In the genomic region with DNA sequence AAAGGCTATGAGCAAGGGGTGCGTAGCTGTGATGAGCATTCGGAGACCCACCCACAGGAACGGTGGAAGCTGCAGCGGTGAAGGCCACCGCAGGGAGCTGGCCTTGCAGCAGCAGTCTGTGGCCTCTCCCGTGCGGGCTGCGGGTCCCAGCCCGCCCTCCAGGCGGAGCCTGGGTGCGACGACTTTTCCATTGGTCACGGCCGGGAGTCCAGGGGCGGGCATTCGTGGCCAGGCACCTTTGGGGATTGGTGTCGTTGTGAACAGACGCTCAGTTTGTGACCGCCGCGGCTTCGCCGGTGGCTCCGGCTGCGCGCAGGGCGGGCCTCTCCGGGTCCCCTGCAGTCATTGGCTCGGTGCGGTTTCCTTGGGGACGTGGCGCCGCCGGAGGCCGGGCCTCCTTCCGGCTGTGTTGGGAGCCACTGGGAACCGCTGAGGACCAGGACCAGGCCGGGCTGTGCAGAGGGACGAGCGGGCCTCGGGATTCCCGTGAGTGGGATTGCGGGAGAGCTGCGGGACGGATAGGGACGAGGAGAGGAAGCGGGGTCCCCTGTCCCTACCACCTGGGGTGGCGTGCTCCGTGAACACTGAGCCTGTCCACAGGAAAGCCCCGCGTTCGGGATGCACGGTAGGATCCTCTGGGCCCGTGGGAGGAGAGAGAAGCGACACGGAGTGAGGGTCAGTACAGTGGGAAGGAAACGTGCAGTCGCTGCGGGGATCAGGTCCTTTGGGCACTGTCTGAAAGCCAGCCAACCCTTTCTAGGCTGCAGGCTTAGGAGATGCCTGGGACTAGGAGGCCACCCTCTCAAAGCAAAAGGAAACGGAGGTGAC, we compare ENCODE assay signal across 8 mouse cellular contexts. TPM values are rescaled to one million over a fixed set of nuclear protein-coding genes. Genes with fewer than 3 reads are reported as not detected.
A peak's percentile ranks its signal among the peaks of the same experiment; 100 is the strongest.
DNase-seq lines count a peak whose midpoint lies in the region; ATAC-seq and TF ChIP-seq lines count a peak whose summit lies in the region.

A gene (plus strand): TSS at position 254 of the 828 bp plus-strand sequence.

- H3K4me1 ChIP-seq in ES-Bruce4 (ENCODE audit: control insufficient read depth, insufficient read depth, low read length) = no peaks in the 10 kb centered on the region
- H3K4me1 ChIP-seq in forebrain, embryonic 14.5 days (ENCODE audit: control insufficient read depth, insufficient read depth, low read length) = peaks cover 3% of the 10 kb centered on the region; the same call in 1 of the 2 replicates
- H3K4me1 ChIP-seq in neural tube, embryonic 15.5 days = peaks cover 26% of the 10 kb centered on the region

- DNase-seq in forebrain, embryonic 14.5 days (ENCODE audit: low spot score) = peak; percentile 97
- DNase-seq in heart, postnatal 14 days = peak; percentile 97
- DNase-seq in layer of hippocampus, adult 11-12 months (ENCODE audit: low spot score) = peak; percentile 98
- peak; percentile 98 for DNase-seq in lung, adult 18-20 months
- DNase-seq in testis, postnatal 14 days (ENCODE audit: low spot score) = peak; percentile 90

- no peak within 1 kb of the TSS for H3K27ac ChIP-seq in ES-Bruce4 (ENCODE audit: insufficient read depth, low read length)
- peak within 1 kb of the TSS; percentile 72 for H3K27ac ChIP-seq in forebrain, embryonic 14.5 days (ENCODE audit: low read depth, low read length)
- peak within 1 kb of the TSS; percentile 84 for H3K27ac ChIP-seq in neural tube, embryonic 15.5 days (replicated peaks)

- WGBS in forebrain, embryonic 14.5 days = under 1% methylated on average over 59 of the region's 60 CpGs
- 1% methylated on average over 60 of the region's 60 CpGs for WGBS in neural tube, embryonic 15.5 days

- H3K9me3 ChIP-seq in ES-Bruce4 (replicated peaks; ENCODE audit: control insufficient read depth, insufficient read depth, low read length, poor library complexity, severe bottlenecking) = no peaks in the 10 kb centered on the region
- H3K9me3 ChIP-seq in forebrain, embryonic 14.5 days (replicated peaks; ENCODE audit: control insufficient read depth, low read length) = no peaks in the 10 kb centered on the region
- no peaks in the 10 kb centered on the region for H3K9me3 ChIP-seq in neural tube, embryonic 15.5 days (replicated peaks)

- peak; percentile 71 for TF ChIP-seq POLR2A in ES-Bruce4 (IDR thresholded peaks at IDR 0.05; ENCODE audit: insufficient read depth, low read length)

- no peak for TF ChIP-seq CTCF in ES-Bruce4 (IDR thresholded peaks at IDR 0.05; ENCODE audit: low read depth, low read length)

- no peaks in the 10 kb centered on the region for H3K27me3 ChIP-seq in ES-Bruce4 (ENCODE audit: control insufficient read depth, insufficient read depth, low read length, poor library complexity, severe bottlenecking)
- H3K27me3 ChIP-seq in forebrain, embryonic 14.5 days (replicated peaks; ENCODE audit: control insufficient read depth, insufficient read depth, low read length) = no peaks in the 10 kb centered on the region
- no peaks in the 10 kb centered on the region for H3K27me3 ChIP-seq in neural tube, embryonic 15.5 days (replicated peaks)

- H3K36me3 ChIP-seq in ES-Bruce4 (ENCODE audit: control insufficient read depth, insufficient read depth, low read length, poor library complexity, severe bottlenecking) = no peaks in the 10 kb centered on the region
- no peaks in the 10 kb centered on the region for H3K36me3 ChIP-seq in forebrain, embryonic 14.5 days (ENCODE audit: control insufficient read depth, insufficient read depth, low read length)
- H3K36me3 ChIP-seq in neural tube, embryonic 15.5 days = no peaks in the 10 kb centered on the region

- peak within 1 kb of the TSS; percentile 55 for H3K9ac ChIP-seq in ES-Bruce4 (ENCODE audit: low read depth, poor library complexity, severe bottlenecking)
- peak within 1 kb of the TSS; percentile 86 for H3K9ac ChIP-seq in forebrain, embryonic 14.5 days (ENCODE audit: low read length)
- H3K9ac ChIP-seq in neural tube, embryonic 15.5 days (replicated peaks) = peak within 1 kb of the TSS; percentile 91

- intact Hi-C loops in heart, postnatal 14 days (cut with DNase I) = loop anchor here (2.0 to 5.0 kb wide), 2 partner anchors 15 to 63 kb away; a partner anchor contains a TSS

- no peak for TF ChIP-seq EP300 in ES-Bruce4 (IDR thresholded peaks at IDR 0.05; ENCODE audit: insufficient read depth, low read depth, low read length)

- H3K4me2 ChIP-seq in forebrain, embryonic 14.5 days (ENCODE audit: low read length) = peak within 1 kb of the TSS; percentile 83
- H3K4me2 ChIP-seq in neural tube, embryonic 15.5 days = peak within 1 kb of the TSS; percentile 81

- peak; percentile 98 for ATAC-seq in cerebellum, adult (ENCODE audit: insufficient number of reproducible peaks, low FRiP score, low TSS enrichment)
- ATAC-seq in forebrain, embryonic 14.5 days = peak; percentile 99
- ATAC-seq in neural tube, embryonic 15.5 days (ENCODE audit: low FRiP score) = peak; percentile 97

- peak within 1 kb of the TSS; percentile 93 for H3K4me3 ChIP-seq in ES-Bruce4 (ENCODE audit: low read depth, low read length)
- H3K4me3 ChIP-seq in forebrain, embryonic 14.5 days (ENCODE audit: low read depth, low read length) = peak within 1 kb of the TSS; percentile 84
- peak within 1 kb of the TSS; percentile 94 for H3K4me3 ChIP-seq in neural tube, embryonic 15.5 days (replicated peaks)

RNA-seq across cellular contexts. Expression of the gene that starts here (rescaled TPM):
- 6.5 and 8.8 TPM in 2 replicates for polyA plus RNA-seq in ES-Bruce4 (2011; ENCODE audit: insufficient read depth, insufficient read length, low read depth, missing spikeins)
- 6.7 and 9.2 TPM in 2 replicates for polyA plus RNA-seq in forebrain, embryonic 14.5 days (2014; fragmentation: Nextera tagmentation; extraction: Ambion mirVana)
- 1 to 10 TPM; 4.6 to 4.8 TPM for total RNA-seq in heart, postnatal 14 days (2021)
- 8.9 and 9.5 TPM in 2 replicates for polyA plus RNA-seq in neural tube, embryonic 15.5 days (2015; fragmentation: Nextera tagmentation; extraction: Ambion mirVana)
